Mouse (Mus musculus): ENCODE measurements around the gene Taar7d. TPM values are rescaled to one million over a fixed set of nuclear protein-coding genes. Genes with fewer than 3 reads are reported as not detected.

The Taar7d gene
- polyA plus RNA-seq, 1 experiment: not detected

GRCm38 (mm10) chr10:24006442-24006841 is 20.6 kb upstream of the Taar7d start:
- DNase-seq (ENCODE audit: low read depth in 1 of 2, low spot score in 2 of 2): no peak
- Histone ChIP-seq H3K4me3 (ENCODE audit: extremely low read depth, insufficient read depth, insufficient read length) (no peak overlapping the region), H3K36me3 (ENCODE audit: control insufficient read depth, insufficient read depth, low read length) (no peaks in the 10 kb centered on the region), H3K27ac (ENCODE audit: insufficient read depth, low read length) (no peak overlapping the region), H3K27me3 (ENCODE audit: control insufficient read depth, insufficient read depth, low read length) (no peaks in the 10 kb centered on the region), H3K4me1 (ENCODE audit: control insufficient read depth, insufficient read depth, insufficient read length) (no peaks in the 10 kb centered on the region)
- no peak for TF ChIP-seq POLR2A (IDR thresholded peaks at IDR 0.05; ENCODE audit: low read depth, low read length)
- TF ChIP-seq CTCF (IDR thresholded peaks at IDR 0.05; ENCODE audit: extremely low read depth, insufficient read depth, insufficient read length, insufficient replicate concordance): no peak
- 82% methylated on average over 1 of the region's 1 CpGs for WGBS

GRCm38 (mm10) chr10:24007034-24007433 is 20.0 kb upstream of the Taar7d start:
- no peaks in the 10 kb centered on the region for H3K36me3 ChIP-seq (ENCODE audit: control insufficient read depth, insufficient read depth, low read length)
- H3K27me3 ChIP-seq (ENCODE audit: control insufficient read depth, insufficient read depth, low read length): no peaks in the 10 kb centered on the region
- no peaks in the 10 kb centered on the region for H3K4me1 ChIP-seq (ENCODE audit: control insufficient read depth, insufficient read depth, insufficient read length)
- TF ChIP-seq POLR2A (IDR thresholded peaks at IDR 0.05; ENCODE audit: low read depth, low read length) (no peak), CTCF (IDR thresholded peaks at IDR 0.05; ENCODE audit: extremely low read depth, insufficient read depth, insufficient read length, insufficient replicate concordance) (no peak)
- WGBS: 74% methylated on average over 2 of the region's 2 CpGs
- DNase-seq (ENCODE audit: low read depth in 1 of 2, low spot score in 2 of 2): no peak
- H3K4me3 ChIP-seq (ENCODE audit: extremely low read depth, insufficient read depth, insufficient read length): no peak overlapping the region
- H3K27ac ChIP-seq (ENCODE audit: insufficient read depth, low read length): no peak overlapping the region

GRCm38 (mm10) chr10:24008143-24008542 is 18.9 kb upstream of the Taar7d start:
- no peak for DNase-seq (ENCODE audit: low read depth in 1 of 2, low spot score in 2 of 2)
- WGBS: 78% methylated on average over 1 of the region's 1 CpGs
- no peak overlapping the region for H3K27ac ChIP-seq (ENCODE audit: insufficient read depth, low read length)
- H3K27me3 ChIP-seq (ENCODE audit: control insufficient read depth, insufficient read depth, low read length): no peaks in the 10 kb centered on the region
- H3K4me1 ChIP-seq (ENCODE audit: control insufficient read depth, insufficient read depth, insufficient read length): no peaks in the 10 kb centered on the region
- no peak for TF ChIP-seq POLR2A (IDR thresholded peaks at IDR 0.05; ENCODE audit: low read depth, low read length)
- H3K36me3 ChIP-seq (ENCODE audit: control insufficient read depth, insufficient read depth, low read length): no peaks in the 10 kb centered on the region
- no peak overlapping the region for H3K4me3 ChIP-seq (ENCODE audit: extremely low read depth, insufficient read depth, insufficient read length)

- no peaks in the 10 kb centered on the region for H3K4me1 ChIP-seq (ENCODE audit: control insufficient read depth, insufficient read depth, insufficient read length)
- no peak overlapping the region for H3K4me3 ChIP-seq (ENCODE audit: extremely low read depth, insufficient read depth, insufficient read length)
- no peaks in the 10 kb centered on the region for H3K36me3 ChIP-seq (ENCODE audit: control insufficient read depth, insufficient read depth, low read length)
- no peak overlapping the region for H3K27ac ChIP-seq (ENCODE audit: insufficient read depth, low read length)
- TF ChIP-seq POLR2A (IDR thresholded peaks at IDR 0.05; ENCODE audit: low read depth, low read length) (no peak), CTCF (IDR thresholded peaks at IDR 0.05; ENCODE audit: extremely low read depth, insufficient read depth, insufficient read length, insufficient replicate concordance) (no peak)
- DNase-seq (ENCODE audit: low read depth in 1 of 2, low spot score in 2 of 2): no peak
- H3K27me3 ChIP-seq (ENCODE audit: control insufficient read depth, insufficient read depth, low read length): no peaks in the 10 kb centered on the region
These were observed 4.3 kb downstream of the Taar7d start for GRCm38 (mm10) chr10:24031347-24031746.

- TF ChIP-seq POLR2A (IDR thresholded peaks at IDR 0.05; ENCODE audit: low read depth, low read length): no peak
- WGBS: 94% methylated on average over 2 of the region's 2 CpGs
- no peak within 1 kb of the TSS for H3K4me3 ChIP-seq (ENCODE audit: extremely low read depth, insufficient read depth, insufficient read length)
- H3K4me1 ChIP-seq (ENCODE audit: control insufficient read depth, insufficient read depth, insufficient read length): no peaks in the 10 kb centered on the region
- DNase-seq (ENCODE audit: low read depth in 1 of 2, low spot score in 2 of 2): no peak
- no peaks in the 10 kb centered on the region for H3K27me3 ChIP-seq (ENCODE audit: control insufficient read depth, insufficient read depth, low read length)
- no peaks in the 10 kb centered on the region for H3K36me3 ChIP-seq (ENCODE audit: control insufficient read depth, insufficient read depth, low read length)
- no peak within 1 kb of the TSS for H3K27ac ChIP-seq (ENCODE audit: insufficient read depth, low read length)
These were observed 10.3 kb downstream of the Taar7d start, which contains the start of gene Taar7e for GRCm38 (mm10) chr10:24037314-24037713. Gene Taar7e, plus strand, starts transcription at chr10:24037614.

- Histone ChIP-seq H3K36me3 (ENCODE audit: control insufficient read depth, insufficient read depth, low read length) (no peaks in the 10 kb centered on the region), H3K4me3 (ENCODE audit: extremely low read depth, insufficient read depth, insufficient read length) (no peak overlapping the region), H3K4me1 (ENCODE audit: control insufficient read depth, insufficient read depth, insufficient read length) (no peaks in the 10 kb centered on the region), H3K27ac (ENCODE audit: insufficient read depth, low read length) (no peak overlapping the region), H3K27me3 (ENCODE audit: control insufficient read depth, insufficient read depth, low read length) (no peaks in the 10 kb centered on the region)
- TF ChIP-seq POLR2A (IDR thresholded peaks at IDR 0.05; ENCODE audit: low read depth, low read length) (no peak), CTCF (IDR thresholded peaks at IDR 0.05; ENCODE audit: extremely low read depth, insufficient read depth, insufficient read length, insufficient replicate concordance) (no peak)
- DNase-seq (ENCODE audit: low read depth in 1 of 2, low spot score in 2 of 2): no peak
- 70% methylated on average over 2 of the region's 2 CpGs for WGBS
These were observed 13.3 kb downstream of the Taar7d start for GRCm38 (mm10) chr10:24040120-24040869.

- H3K27ac ChIP-seq (ENCODE audit: insufficient read depth, low read length): no peak within 1 kb of the TSS
- no peaks in the 10 kb centered on the region for H3K27me3 ChIP-seq (ENCODE audit: control insufficient read depth, insufficient read depth, low read length)
- no peak for DNase-seq (ENCODE audit: low read depth in 1 of 2, low spot score in 2 of 2)
- H3K36me3 ChIP-seq (ENCODE audit: control insufficient read depth, insufficient read depth, low read length): no peaks in the 10 kb centered on the region
- H3K4me3 ChIP-seq (ENCODE audit: extremely low read depth, insufficient read depth, insufficient read length): no peak within 1 kb of the TSS
- H3K4me1 ChIP-seq (ENCODE audit: control insufficient read depth, insufficient read depth, insufficient read length): no peaks in the 10 kb centered on the region
- TF ChIP-seq POLR2A (IDR thresholded peaks at IDR 0.05; ENCODE audit: low read depth, low read length): no peak
- no peak for TF ChIP-seq CTCF (IDR thresholded peaks at IDR 0.05; ENCODE audit: extremely low read depth, insufficient read depth, insufficient read length, insufficient replicate concordance)
These were observed 22.2 kb downstream of the Taar7d start, which contains the start of gene Taar7f for GRCm38 (mm10) chr10:24049210-24049609. Gene Taar7f, plus strand, starts transcription at chr10:24049510.
